Mouse (Mus musculus) heart, adult 18-20 months (tissue): Measurements from ENCODE around the gene Sumo3. TPM values are rescaled to one million over a fixed set of nuclear protein-coding genes. Genes with fewer than 3 reads are reported as not detected.

ENCODE experiments used
- DNase-seq, 2 experiments: peaks; one replicate each; pipeline ENCODE4 v3.0.0; 2021 to 2022; ENCODE audit warnings: mixed read lengths in 1 of 2
- total RNA-seq, 2 experiments: library from RNA; stranded (reverse); gene quantifications; 2 replicates each; pipeline ENCODE4 v1.2.3; 2021

Gene Sumo3
- total RNA-seq, 2 experiments from 2014 or later: 81.7 to 82.3 TPM

GRCm38 (mm10) chr10:77626036-77626435 is 20.1 kb downstream of the Sumo3 start:
- peak; percentile 63 to 64 for DNase-seq

GRCm38 (mm10) chr10:77626591-77626990 is 20.7 kb downstream of the Sumo3 start:
- DNase-seq: no peak

- DNase-seq: peak; percentile 84 to 94
These were observed 21.6 kb downstream of the Sumo3 start for GRCm38 (mm10) chr10:77627497-77627896.

- DNase-seq: no peak
These were observed 23.3 kb downstream of the Sumo3 start for GRCm38 (mm10) chr10:77629163-77629562.

GRCm38 (mm10) chr10:77629970-77630369 is 24.1 kb downstream of the Sumo3 start:
- DNase-seq: no peak

GRCm38 (mm10) chr10:77634016-77634415 is 28.1 kb downstream of the Sumo3 start:
- DNase-seq: no peak

- peak; percentile 42 to 67 for DNase-seq
These were observed 28.7 kb downstream of the Sumo3 start for GRCm38 (mm10) chr10:77634452-77635231.

- no peak for DNase-seq
These were observed 30.5 kb downstream of the Sumo3 start for GRCm38 (mm10) chr10:77636234-77636922.

GRCm38 (mm10) chr10:77638956-77639355 is 33.1 kb downstream of the Sumo3 start:
- peak in 1 of 2 experiments; percentile 28 for DNase-seq

- DNase-seq: no peak
These were observed 37.3 kb downstream of the Sumo3 start for GRCm38 (mm10) chr10:77643160-77643559.

- DNase-seq: no peak
These were observed 39.7 kb downstream of the Sumo3 start for GRCm38 (mm10) chr10:77645571-77645970.

GRCm38 (mm10) chr10:77647461-77647860 is 41.6 kb downstream of the Sumo3 start:
- no peak for DNase-seq

GRCm38 (mm10) chr10:77647901-77648300 is 42.0 kb downstream of the Sumo3 start:
- DNase-seq: no peak

GRCm38 (mm10) chr10:77652046-77652445 is 46.1 kb downstream of the Sumo3 start:
- no peak for DNase-seq

GRCm38 (mm10) chr10:77658286-77658994 is 52.5 kb downstream of the Sumo3 start:
- DNase-seq: peak in 1 of 2 experiments; percentile 60

- DNase-seq: no peak
These were observed 58.2 kb downstream of the Sumo3 start for GRCm38 (mm10) chr10:77663949-77664665.

GRCm38 (mm10) chr10:77666342-77666741 is 60.4 kb downstream of the Sumo3 start:
- DNase-seq: no peak

- peak in 1 of 2 experiments; percentile 13 for DNase-seq
These were observed 61.5 kb downstream of the Sumo3 start for GRCm38 (mm10) chr10:77667402-77667801.
